Mouse (Mus musculus) heart, embryonic 10.5 days (tissue): Measurements from ENCODE around the gene Dclre1b. TPM values are rescaled to one million over a fixed set of nuclear protein-coding genes. Genes with fewer than 3 reads are reported as not detected.
"Not testable (repeated sequence)": the region's sequence is repeated elsewhere in the genome, so short reads cannot be mapped to it uniquely, and the experiment has no call there.

Experiments used
- DNase-seq: peaks from one replicate; pipeline ENCODE4 v3.0.0-alpha.2; 2017; ENCODE audit warnings: low spot score
- H3K27ac ChIP-seq: fragments of 300-500 bp; sonication (generic); 2 replicates; pipeline ENCODE4 v1.5.1; 2016; ENCODE audit warnings: mild to moderate bottlenecking
- H3K27me3 ChIP-seq: fragments of 300-500 bp; sonication (generic); 2 replicates; pipeline ENCODE4 v1.6.1; 2016; ENCODE audit warnings: mild to moderate bottlenecking; ENCODE audit not compliant: poor library complexity, insufficient read depth, severe bottlenecking
- H3K36me3 ChIP-seq: fragments of 300-500 bp; sonication (generic); 2 replicates; pipeline ENCODE4 v1.6.1; 2016; ENCODE audit warnings: mild to moderate bottlenecking, moderate library complexity
- H3K4me1 ChIP-seq: fragments of 300-500 bp; sonication (generic); 2 replicates; pipeline ENCODE4 v1.6.1; 2016; ENCODE audit warnings: mild to moderate bottlenecking
- H3K4me3 ChIP-seq: fragments of 300-500 bp; sonication (generic); 2 replicates; pipeline ENCODE4 v1.5.1; 2016; ENCODE audit warnings: mild to moderate bottlenecking, moderate library complexity
- H3K9me3 ChIP-seq: fragments of 300-500 bp; sonication (generic); 2 replicates; pipeline ENCODE4 v1.6.1; 2016; ENCODE audit warnings: mild to moderate bottlenecking, moderate library complexity
- WGBS: fragments of 180-500 bp; shearing (Covaris S2); methylation state at CpG from one replicate; pipeline ENCODE4 v1.1.7; 2016; 5-methylcytosine and 5-hydroxymethylcytosine counted together
- polyA plus RNA-seq: library from polyadenylated mRNA; unstranded; fragments of >200 nt; fragmentation: Nextera tagmentation; extraction: Ambion mirVana; gene quantifications from 2 replicates; pipeline ENCODE4 v1.2.1, GENCODE M21; 2016

The Dclre1b gene
- polyA plus RNA-seq, result 25.7 and 25.8 TPM in 2 replicates

- under 1% methylated on average over 62 of the region's 70 CpGs for WGBS
- peak; percentile 97 for DNase-seq
- Histone ChIP-seq H3K4me1 (peaks cover 18% of the 10 kb centered on the region), H3K27me3 (no peaks in the 10 kb centered on the region), H3K4me3 (peak within 1 kb of the TSS; percentile 87), H3K9me3 (no peaks in the 10 kb centered on the region), H3K36me3 (peaks cover 37% of the 10 kb centered on the region), H3K27ac (peak within 1 kb of the TSS; percentile 96)
Observed at GRCm38 (mm10) chr3:103808891-103809798, at the start of gene Dclre1b, which contains the start of the genes Ap4b1 and Gm43064. Dclre1b (minus strand) TSS chr3:103809444. Ap4b1 (plus strand) TSS chr3:103809520. Gm43064 (plus strand) TSS chr3:103809573.

GRCm38 (mm10) chr3:103857977-103858563 is 48.8 kb upstream of the Dclre1b start:
- H3K27ac ChIP-seq, result no peak overlapping the region
- H3K4me1 ChIP-seq, result no peaks in the 10 kb centered on the region
- WGBS, result 85% methylated on average over 6 of the region's 6 CpGs
- DNase-seq, result no peak
- H3K9me3 ChIP-seq, result no peaks in the 10 kb centered on the region
- no peaks in the 10 kb centered on the region for H3K36me3 ChIP-seq
- H3K27me3 ChIP-seq, result no peaks in the 10 kb centered on the region
- H3K4me3 ChIP-seq, result no peak overlapping the region

- WGBS, result 84% methylated on average over 7 of the region's 7 CpGs
- H3K36me3 ChIP-seq, result no peaks in the 10 kb centered on the region
- DNase-seq, result no peak
- H3K4me1 ChIP-seq, result no peaks in the 10 kb centered on the region
- H3K4me3 ChIP-seq, result no peak overlapping the region
- H3K9me3 ChIP-seq, result no peaks in the 10 kb centered on the region
- no peaks in the 10 kb centered on the region for H3K27me3 ChIP-seq
- no peak overlapping the region for H3K27ac ChIP-seq
Observed at GRCm38 (mm10) chr3:103857036-103857805, 48.0 kb upstream of the Dclre1b start.

GRCm38 (mm10) chr3:103853804-103854203 is 44.6 kb upstream of the Dclre1b start:
- Histone ChIP-seq H3K27ac (no peak overlapping the region), H3K4me3 (no peak overlapping the region), H3K4me1 (no peaks in the 10 kb centered on the region), H3K9me3 (no peaks in the 10 kb centered on the region), H3K36me3 (no peaks in the 10 kb centered on the region), H3K27me3 (no peaks in the 10 kb centered on the region)
- DNase-seq, result no peak
- WGBS, result 58% methylated on average over 8 of the region's 8 CpGs

GRCm38 (mm10) chr3:103852565-103853299 is 43.5 kb upstream of the Dclre1b start:
- H3K27ac ChIP-seq, result no peak overlapping the region
- H3K9me3 ChIP-seq, result no peaks in the 10 kb centered on the region
- no peak for DNase-seq
- 72% methylated on average over 3 of the region's 3 CpGs for WGBS
- no peaks in the 10 kb centered on the region for H3K4me1 ChIP-seq
- H3K36me3 ChIP-seq, result no peaks in the 10 kb centered on the region
- H3K4me3 ChIP-seq, result no peak overlapping the region
- no peaks in the 10 kb centered on the region for H3K27me3 ChIP-seq

GRCm38 (mm10) chr3:103851882-103852281 is 42.6 kb upstream of the Dclre1b start:
- Histone ChIP-seq H3K4me3 (no peak overlapping the region), H3K36me3 (no peaks in the 10 kb centered on the region)
- 80% methylated on average over 8 of the region's 8 CpGs for WGBS

GRCm38 (mm10) chr3:103851481-103851880 is 42.2 kb upstream of the Dclre1b start:
- DNase-seq, result no peak
- no peaks in the 10 kb centered on the region for H3K36me3 ChIP-seq
- WGBS, result 86% methylated on average over 6 of the region's 6 CpGs
- no peak overlapping the region for H3K27ac ChIP-seq
- H3K4me3 ChIP-seq, result no peak overlapping the region
- H3K27me3 ChIP-seq, result no peaks in the 10 kb centered on the region
- H3K4me1 ChIP-seq, result no peaks in the 10 kb centered on the region
- H3K9me3 ChIP-seq, result no peaks in the 10 kb centered on the region

More at GRCm38 (mm10) chr3:103851882-103852281, 42.6 kb upstream of the Dclre1b start:
- no peak overlapping the region for H3K27ac ChIP-seq
- DNase-seq, result no peak
- H3K27me3 ChIP-seq, result no peaks in the 10 kb centered on the region
- no peaks in the 10 kb centered on the region for H3K9me3 ChIP-seq
- no peaks in the 10 kb centered on the region for H3K4me1 ChIP-seq

GRCm38 (mm10) chr3:103850644-103851363 is 41.6 kb upstream of the Dclre1b start:
- H3K36me3 ChIP-seq, result no peaks in the 10 kb centered on the region
- 68% methylated on average over 9 of the region's 9 CpGs for WGBS

GRCm38 (mm10) chr3:103840946-103841345 is 31.7 kb upstream of the Dclre1b start:
- not testable (repeated sequence) for H3K9me3 ChIP-seq, H3K4me3 ChIP-seq, DNase-seq, H3K27me3 ChIP-seq, H3K36me3 ChIP-seq, H3K27ac ChIP-seq, H3K4me1 ChIP-seq
- WGBS, result 90% methylated on average over 7 of the region's 7 CpGs

More at GRCm38 (mm10) chr3:103850644-103851363, 41.6 kb upstream of the Dclre1b start:
- Histone ChIP-seq H3K4me1 (no peaks in the 10 kb centered on the region), H3K9me3 (no peaks in the 10 kb centered on the region), H3K27ac (no peak overlapping the region), H3K27me3 (no peaks in the 10 kb centered on the region), H3K4me3 (no peak overlapping the region)
- no peak for DNase-seq

- not testable (repeated sequence) for H3K4me1 ChIP-seq, H3K27ac ChIP-seq, H3K9me3 ChIP-seq, H3K4me3 ChIP-seq, DNase-seq, H3K36me3 ChIP-seq, H3K27me3 ChIP-seq
- WGBS, result 86% methylated on average over 3 of the region's 3 CpGs
Observed at GRCm38 (mm10) chr3:103840195-103840594, 31.0 kb upstream of the Dclre1b start.

GRCm38 (mm10) chr3:103839711-103840110 is 30.5 kb upstream of the Dclre1b start:
- no peaks in the 10 kb centered on the region for H3K9me3 ChIP-seq
- H3K4me1 ChIP-seq, result no peaks in the 10 kb centered on the region
- whole genome bisulfite sequencing, result 90% methylated on average over 6 of the region's 6 CpGs
- H3K27me3 ChIP-seq, result no peaks in the 10 kb centered on the region
- no peak overlapping the region for H3K27ac ChIP-seq
- DNase-seq, result no peak
- no peak overlapping the region for H3K4me3 ChIP-seq
- no peaks in the 10 kb centered on the region for H3K36me3 ChIP-seq

GRCm38 (mm10) chr3:103836453-103836852 is 27.2 kb upstream of the Dclre1b start:
- Histone ChIP-seq H3K9me3 (no peaks in the 10 kb centered on the region), H3K4me3 (no peak overlapping the region), H3K27me3 (no peaks in the 10 kb centered on the region), H3K36me3 (no peaks in the 10 kb centered on the region), H3K27ac (no peak overlapping the region), H3K4me1 (no peaks in the 10 kb centered on the region; the same call in 1 of the 2 replicates)
- DNase-seq, result no peak
- 92% methylated on average over 5 of the region's 5 CpGs for WGBS
